Mouse (Mus musculus): ENCODE data around the gene Dpf2. TPM values are rescaled to one million over a fixed set of nuclear protein-coding genes. Genes with fewer than 3 reads are reported as not detected.

The Dpf2 gene
- total RNA-seq, 2 experiments from 2014 or later: 87.8 to 88.4 TPM

GRCm38 (mm10) chr19:5912103-5913006 lies 455 bp downstream of the Dpf2 start:
- intact Hi-C loops (cut with DNase I): no loop called here
- peak overlapping the region; percentile 95 for H3K4me3 ChIP-seq
- no peak for TF ChIP-seq CTCF (IDR thresholded peaks at IDR 0.05)
- peak; percentile 100 for DNase-seq
- peak overlapping the region; percentile 95 for H3K27ac ChIP-seq

GRCm38 (mm10) chr19:5911430-5912102 lies 1.2 kb downstream of the Dpf2 start:
- Histone ChIP-seq H3K27ac (peak overlapping the region; percentile 95), H3K4me3 (peak overlapping the region; percentile 95)
- TF ChIP-seq CTCF (IDR thresholded peaks at IDR 0.05): no peak
- DNase-seq: no peak
- intact Hi-C loops (cut with DNase I): no loop called here

GRCm38 (mm10) chr19:5910221-5910620 lies 2.6 kb downstream of the Dpf2 start:
- Histone ChIP-seq H3K27ac (no peak overlapping the region), H3K4me3 (peak overlapping the region; percentile 95)
- DNase-seq: no peak
- intact Hi-C loops (cut with DNase I): no loop called here
- TF ChIP-seq CTCF (IDR thresholded peaks at IDR 0.05): no peak

GRCm38 (mm10) chr19:5907275-5907674 lies 5.5 kb downstream of the Dpf2 start:
- TF ChIP-seq CTCF (IDR thresholded peaks at IDR 0.05): no peak
- no peak for DNase-seq
- no peak overlapping the region for H3K4me3 ChIP-seq
- no peak overlapping the region for H3K27ac ChIP-seq
- intact Hi-C loops (cut with DNase I): no loop called here

- no peak for TF ChIP-seq CTCF (IDR thresholded peaks at IDR 0.05)
- Histone ChIP-seq H3K4me3 (peak within 1 kb of the TSS; percentile 73), H3K27ac (peak within 1 kb of the TSS; percentile 81)
- intact Hi-C loops (cut with DNase I): no loop called here
- peak; percentile 94 for DNase-seq
These were observed 18.7 kb downstream of the Dpf2 start, which contains the start of gene Tigd3 for GRCm38 (mm10) chr19:5894002-5894678. Gene Tigd3 (minus strand): TSS chr19:5894149.

- no peak for DNase-seq
- TF ChIP-seq CTCF (IDR thresholded peaks at IDR 0.05): no peak
- peak overlapping the region; percentile 73 for H3K4me3 ChIP-seq
- peak overlapping the region; percentile 81 for H3K27ac ChIP-seq
- intact Hi-C loops (cut with DNase I): no loop called here
These were observed 19.4 kb downstream of the Dpf2 start for GRCm38 (mm10) chr19:5893282-5894001.

GRCm38 (mm10) chr19:5892735-5893134 lies 20.1 kb downstream of the Dpf2 start:
- no peak overlapping the region for H3K27ac ChIP-seq
- no peak for DNase-seq
- no peak for TF ChIP-seq CTCF (IDR thresholded peaks at IDR 0.05)
- no peak overlapping the region for H3K4me3 ChIP-seq
- intact Hi-C loops (cut with DNase I): no loop called here

GRCm38 (mm10) chr19:5892262-5892661 lies 20.5 kb downstream of the Dpf2 start:
- Histone ChIP-seq H3K4me3 (no peak overlapping the region), H3K27ac (no peak overlapping the region)
- intact Hi-C loops (cut with DNase I): no loop called here
- TF ChIP-seq CTCF (IDR thresholded peaks at IDR 0.05): no peak
- no peak for DNase-seq

- Histone ChIP-seq H3K27ac (peak overlapping the region; percentile 3; the same call in 1 of the 2 replicates), H3K4me3 (no peak overlapping the region)
- TF ChIP-seq CTCF (IDR thresholded peaks at IDR 0.05): no peak
- no peak for DNase-seq
- intact Hi-C loops (cut with DNase I): no loop called here
These were observed 21.1 kb downstream of the Dpf2 start for GRCm38 (mm10) chr19:5891521-5892258.

- intact Hi-C loops (cut with DNase I): no loop called here
- no peak for TF ChIP-seq CTCF (IDR thresholded peaks at IDR 0.05)
These were observed 23.6 kb downstream of the Dpf2 start for GRCm38 (mm10) chr19:5889211-5889610.

GRCm38 (mm10) chr19:5887234-5887815 lies 25.5 kb downstream of the Dpf2 start:
- intact Hi-C loops (cut with DNase I): no loop called here
- TF ChIP-seq CTCF (IDR thresholded peaks at IDR 0.05): no peak

More at GRCm38 (mm10) chr19:5889211-5889610, 23.6 kb downstream of the Dpf2 start:
- Histone ChIP-seq H3K27ac (no peak overlapping the region), H3K4me3 (no peak overlapping the region)
- no peak for DNase-seq

More at GRCm38 (mm10) chr19:5887234-5887815, 25.5 kb downstream of the Dpf2 start:
- no peak for DNase-seq
- H3K4me3 ChIP-seq: no peak overlapping the region
- H3K27ac ChIP-seq: no peak overlapping the region

Measured in gastrocnemius, adult 2 months (tissue).